Mouse (Mus musculus): ENCODE results near the gene Spsb2.
"Not testable (repeated sequence)": the region's sequence is repeated elsewhere in the genome, so short reads cannot be mapped to it uniquely, and the experiment has no call there.

The Spsb2 gene

DNA sequence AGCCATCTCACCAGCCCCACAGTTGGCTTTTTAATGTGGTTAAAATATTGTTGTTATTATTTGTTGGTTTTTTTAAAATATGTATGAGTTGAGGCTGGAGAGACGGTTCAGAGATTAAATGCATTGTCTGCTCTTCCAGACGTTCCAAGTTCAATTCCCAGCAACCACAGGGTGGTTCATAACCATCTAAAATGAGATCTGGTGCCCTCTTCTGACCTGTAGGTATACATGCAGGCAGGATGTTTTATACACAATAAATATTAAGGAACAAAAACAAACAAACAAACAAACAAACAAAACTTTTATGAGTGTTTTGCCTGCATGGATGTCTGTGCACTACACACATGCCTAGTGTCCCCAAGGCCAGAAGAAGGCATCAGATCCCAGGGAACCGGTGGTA is 5.4 kb upstream of the Spsb2 start:
- DNase-seq (ENCODE audit: low spot score in 2 of 2), result no peak

- not testable (repeated sequence) for DNase-seq (ENCODE audit: low spot score in 2 of 2)
Measured at GRCm38 (mm10) chr6:124803691-124804090, 4.8 kb upstream of the Spsb2 start.

DNA sequence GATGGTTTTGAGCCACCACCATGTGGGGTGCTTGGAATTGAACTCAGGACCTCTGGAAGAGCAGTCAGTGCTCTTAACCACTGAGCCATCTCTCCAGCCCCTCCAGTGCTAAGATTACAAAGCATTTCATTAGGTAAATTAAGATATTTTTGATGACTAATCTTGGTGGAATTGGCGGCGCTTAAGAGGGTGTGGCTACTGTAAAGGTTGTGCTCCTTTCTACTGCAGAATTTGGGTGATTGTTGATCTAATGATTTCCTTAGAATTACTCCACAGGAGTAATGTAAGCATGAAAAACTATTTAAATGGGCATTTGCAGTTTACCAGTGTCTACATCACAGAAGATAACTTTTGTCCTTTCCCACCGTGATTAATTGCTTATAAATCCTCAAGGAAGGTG is 4.1 kb upstream of the Spsb2 start:
- DNase-seq (ENCODE audit: low spot score in 2 of 2), result no peak

DNA sequence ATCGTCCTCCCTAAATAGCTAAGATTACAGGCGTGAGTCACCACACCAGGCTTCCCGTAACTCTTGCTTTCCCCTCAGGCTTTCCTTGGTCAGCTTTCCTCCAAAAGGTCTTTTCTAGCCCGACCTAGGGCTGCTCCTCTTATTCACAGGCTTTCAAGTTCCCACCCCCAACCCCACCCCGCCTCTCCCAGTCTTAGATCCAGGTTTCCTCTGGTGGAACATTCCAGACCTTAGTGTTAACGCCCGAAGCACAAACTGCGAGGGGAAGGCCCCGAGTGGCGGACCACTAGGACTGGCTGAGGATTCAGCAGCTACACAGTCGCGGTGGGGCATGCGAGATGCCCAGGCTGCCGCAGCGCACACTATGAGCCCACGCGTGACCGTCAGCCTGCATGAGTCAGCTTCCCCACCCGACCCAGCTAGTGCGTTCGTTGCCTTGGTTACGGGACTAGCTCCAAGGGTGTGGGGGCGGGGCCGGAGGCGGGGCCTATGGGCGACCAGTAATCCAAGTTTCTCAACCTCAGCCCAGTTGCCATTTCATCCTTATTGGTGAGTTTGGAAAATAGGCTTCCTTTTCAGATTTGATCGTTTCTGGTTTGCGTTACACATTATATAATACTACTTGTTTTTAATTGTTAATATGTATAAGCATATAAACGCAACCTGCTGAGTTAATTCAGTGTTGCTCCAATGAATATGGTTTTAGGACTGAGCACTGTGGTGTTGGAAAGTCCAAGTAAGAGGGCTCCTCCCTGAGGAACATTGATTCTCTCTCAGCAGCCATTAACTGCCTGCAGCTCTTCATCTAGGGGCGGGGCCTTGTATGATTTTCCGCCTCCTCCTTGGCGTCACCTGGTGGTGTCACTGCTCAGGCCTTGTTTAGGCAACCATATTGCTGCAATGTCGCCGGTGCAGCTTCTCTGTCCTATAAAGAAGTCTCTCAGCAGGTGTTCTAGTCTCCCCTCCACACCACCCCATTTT is 2.8 kb upstream of the Spsb2 start:
- DNase-seq (ENCODE audit: low spot score in 2 of 2), result peak; percentile 60 to 91

DNA sequence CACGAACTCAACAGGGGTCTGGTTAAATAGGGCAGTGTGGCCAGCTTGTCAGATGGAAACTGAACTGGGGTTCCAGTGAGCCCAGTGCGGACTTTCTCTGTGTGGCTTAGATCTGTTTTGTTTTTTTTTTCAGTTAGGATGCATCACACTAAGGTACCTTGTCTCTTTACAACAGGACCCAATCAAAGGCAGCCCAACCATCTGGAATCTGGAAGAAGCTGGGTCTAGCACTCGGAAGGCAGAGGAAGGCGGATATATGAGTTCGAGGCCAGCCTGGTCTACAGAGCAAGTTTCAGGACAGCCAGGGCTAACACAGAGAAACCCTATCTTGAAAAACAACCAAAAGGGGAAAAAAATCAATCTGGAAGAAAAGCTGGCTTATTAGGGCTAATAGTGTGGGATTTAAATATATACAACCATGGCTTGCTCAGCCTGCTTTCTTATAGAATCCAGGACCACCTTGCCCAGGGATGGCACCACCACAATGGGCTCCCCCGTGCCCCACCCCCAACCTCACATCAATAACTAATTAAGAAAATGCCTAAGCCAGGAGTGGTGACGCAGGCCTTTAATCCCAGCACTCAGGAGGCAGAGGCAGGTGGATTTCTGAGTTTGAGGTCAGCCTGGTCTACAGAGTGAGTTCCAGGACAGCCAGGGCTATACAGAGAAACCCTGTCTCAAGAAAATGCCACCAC is 1.9 kb upstream of the Spsb2 start:
- no peak for DNase-seq (ENCODE audit: low spot score in 2 of 2)

GRCm38 (mm10) chr6:124807366-124807765 is 1.1 kb upstream of the Spsb2 start:
- DNase-seq (ENCODE audit: low spot score in 2 of 2), result no peak

- no peak for DNase-seq (ENCODE audit: low spot score in 2 of 2)
Measured at GRCm38 (mm10) chr6:124807986-124808357, 489 bp upstream of the Spsb2 start.

- DNase-seq (ENCODE audit: low spot score in 2 of 2), result peak; percentile 86 to 87
Measured at GRCm38 (mm10) chr6:124809052-124809774, 752 bp downstream of the Spsb2 start.

DNA sequence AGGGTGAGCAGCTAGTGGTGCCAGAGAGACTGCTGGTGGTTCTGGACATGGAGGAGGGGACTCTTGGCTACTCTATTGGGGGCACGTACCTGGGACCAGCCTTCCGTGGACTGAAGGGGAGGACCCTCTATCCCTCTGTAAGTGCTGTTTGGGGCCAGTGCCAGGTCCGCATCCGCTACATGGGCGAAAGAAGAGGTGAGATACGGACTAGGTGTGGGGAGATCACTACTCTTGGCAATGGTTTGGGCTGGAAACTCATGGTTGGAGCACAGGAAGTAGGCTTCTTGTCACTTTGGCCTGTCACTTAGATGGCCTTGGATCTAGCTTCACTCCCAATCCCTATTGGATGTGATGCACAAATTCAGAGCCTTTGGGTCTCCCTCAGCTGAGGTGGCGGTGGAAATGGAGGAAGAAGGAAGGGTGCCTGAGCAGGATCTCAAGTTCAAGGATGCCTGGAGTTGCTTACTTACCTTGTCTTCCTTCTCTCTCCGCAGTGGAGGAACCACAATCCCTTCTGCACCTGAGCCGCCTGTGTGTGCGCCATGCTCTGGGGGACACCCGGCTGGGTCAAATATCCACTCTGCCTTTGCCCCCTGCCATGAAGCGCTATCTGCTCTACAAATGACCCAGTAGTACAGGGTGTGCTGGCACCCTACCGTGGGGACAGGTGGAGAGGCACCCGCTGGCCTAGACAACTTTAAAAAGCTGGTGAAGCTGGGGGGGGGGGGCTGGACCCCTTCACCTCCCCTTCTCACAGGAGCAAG is 1.5 kb downstream of the Spsb2 start:
- no peak for DNase-seq (ENCODE audit: low spot score in 2 of 2)

DNA sequence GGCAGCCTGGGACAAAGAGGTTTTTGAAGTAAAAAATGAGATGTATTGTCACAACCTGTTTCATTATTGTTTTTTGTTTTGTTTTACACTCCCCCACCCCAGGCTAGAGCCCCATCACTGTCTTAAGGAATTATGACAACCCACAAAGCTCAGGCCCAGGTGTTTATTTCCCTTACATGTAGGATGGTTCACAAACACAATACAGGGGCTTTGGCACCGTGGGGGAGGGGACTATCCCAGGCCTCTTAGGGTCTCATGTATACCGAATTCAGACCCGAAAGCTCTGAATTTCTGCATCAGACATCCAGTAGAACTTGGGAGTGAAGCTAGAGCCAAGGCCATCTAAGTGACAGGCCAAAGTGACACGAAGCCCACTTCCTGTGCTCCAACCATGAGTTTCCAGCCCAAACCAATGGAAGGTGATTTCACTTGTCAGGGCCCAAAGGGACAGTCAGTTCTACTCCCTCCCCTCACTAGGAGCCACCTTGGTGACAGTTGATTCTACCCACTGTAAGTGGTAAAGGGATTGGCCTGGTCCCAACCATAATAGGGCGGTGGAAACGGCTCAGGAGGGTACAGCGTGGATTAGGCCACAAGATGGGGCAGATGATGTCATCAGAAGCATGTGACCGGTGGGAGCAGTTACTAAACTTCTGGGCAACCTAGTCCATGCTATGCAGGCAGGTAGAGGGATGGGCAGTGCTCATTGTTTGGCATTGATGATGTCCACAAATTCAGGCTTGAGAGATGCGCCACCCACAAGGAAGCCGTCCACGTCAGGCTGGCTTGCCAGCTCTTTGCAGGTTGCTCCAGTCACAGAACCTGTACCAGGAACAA is 2.3 kb downstream of the Spsb2 start:
- DNase-seq (ENCODE audit: low spot score in 2 of 2), result not testable (repeated sequence)

- no peak for DNase-seq (ENCODE audit: low spot score in 2 of 2)
Measured at GRCm38 (mm10) chr6:124811403-124811665, 2.9 kb downstream of the Spsb2 start.

- DNase-seq (ENCODE audit: low spot score in 2 of 2), result no peak
Measured at GRCm38 (mm10) chr6:124811701-124812560, 3.5 kb downstream of the Spsb2 start.

DNA sequence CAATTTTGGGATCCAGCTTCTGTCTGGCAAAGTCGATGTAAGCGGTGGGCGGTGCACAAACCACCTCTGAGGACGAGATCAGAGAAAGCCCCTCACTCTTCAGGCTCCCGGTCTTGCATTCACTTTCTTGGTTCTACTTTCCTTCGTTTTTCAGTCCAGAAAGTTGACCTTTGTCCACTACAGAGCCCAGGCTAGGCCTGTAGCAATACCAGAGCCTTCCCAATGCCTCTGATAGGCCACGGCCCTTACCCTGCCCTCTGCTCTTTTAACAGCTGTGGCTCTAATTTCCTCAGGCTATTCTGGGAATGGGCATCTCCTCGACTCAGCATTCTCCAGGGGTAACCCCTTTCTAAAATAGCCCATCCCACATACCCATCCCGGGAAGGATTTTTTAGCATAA is 4.4 kb downstream of the Spsb2 start:
- no peak for DNase-seq (ENCODE audit: low spot score in 2 of 2)

DNA sequence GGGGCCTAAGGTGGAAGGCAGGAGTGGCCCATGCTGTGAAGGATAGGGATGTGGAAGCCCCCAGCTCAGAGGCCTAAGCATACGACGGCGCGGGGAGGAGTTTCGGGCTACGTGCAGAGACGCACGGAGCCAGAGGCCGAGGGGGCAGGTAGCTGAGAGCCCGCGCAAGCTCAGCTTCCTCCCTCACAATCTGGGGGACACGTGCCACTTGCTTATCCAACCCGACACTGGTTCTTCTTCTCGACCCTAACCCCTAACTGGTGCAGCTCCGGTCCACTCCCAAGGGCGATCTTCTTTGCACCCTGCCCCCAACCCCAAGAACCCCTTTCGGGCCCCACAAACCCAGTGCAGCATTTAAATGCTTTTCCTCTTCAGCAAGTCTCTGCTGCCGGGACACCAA is 5.0 kb downstream of the Spsb2 start:
- DNase-seq (ENCODE audit: low spot score in 2 of 2), result peak in 1 of 2 experiments; percentile 78

- peak; percentile 78 to 89 for DNase-seq (ENCODE audit: low spot score in 2 of 2)
Measured at GRCm38 (mm10) chr6:124813933-124814332, 5.5 kb downstream of the Spsb2 start, which contains the start of gene Tpi1. Gene Tpi1 (minus strand): TSS chr6:124814296.

- no peak for DNase-seq (ENCODE audit: low spot score in 2 of 2)
Measured at GRCm38 (mm10) chr6:124814448-124814847, 6.0 kb downstream of the Spsb2 start.

GRCm38 (mm10) chr6:124814858-124815774 is 6.7 kb downstream of the Spsb2 start:
- no peak for DNase-seq (ENCODE audit: low spot score in 2 of 2)

DNA sequence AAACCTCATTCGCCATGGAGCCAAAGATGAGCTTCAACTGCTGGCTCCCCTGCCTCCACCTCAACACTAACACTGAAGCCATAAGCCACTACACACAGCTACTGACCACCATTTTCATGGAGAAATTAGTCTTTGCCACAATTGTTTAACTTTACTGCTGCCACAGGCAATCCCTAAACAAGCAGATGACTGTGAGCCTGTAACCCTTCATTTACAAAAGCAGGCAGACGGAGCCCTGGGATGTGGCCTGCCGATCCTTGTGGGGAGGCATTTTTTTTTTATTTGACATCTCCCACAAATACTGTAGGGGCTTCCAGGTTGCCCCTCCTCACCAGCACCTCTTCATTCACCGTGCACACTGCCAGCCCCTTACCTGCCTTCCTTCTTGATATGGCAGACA is 8.2 kb downstream of the Spsb2 start:
- DNase-seq (ENCODE audit: low spot score in 2 of 2), result no peak

- DNase-seq (ENCODE audit: low spot score in 2 of 2), result no peak
Measured at GRCm38 (mm10) chr6:124817125-124817524, 8.7 kb downstream of the Spsb2 start.

Measured in spleen, postnatal 10 days (tissue).